Mouse (Mus musculus) embryonic facial prominence, embryonic 10.5 days (tissue): ENCODE data around the gene Pou1f1. TPM values are rescaled to one million over a fixed set of nuclear protein-coding genes. Genes with fewer than 3 reads are reported as not detected.

Source experiments
- polyA plus RNA-seq: library from polyadenylated mRNA; unstranded; fragments of >200 nt; fragmentation: Nextera tagmentation; extraction: Ambion mirVana; gene quantifications from 2 replicates; pipeline ENCODE4 v1.2.1, GENCODE M21; 2016

The Pou1f1 gene
- polyA plus RNA-seq, 1 experiment from 2014 or later, result not detected

Other genes starting within 250 kb of the Pou1f1 start
- gene Chmp2b, start 42.2 kb downstream of the Pou1f1 start, polyA plus RNA-seq, result 57.1 and 60.9 TPM in 2 replicates